Mouse (Mus musculus): Measurements from ENCODE around the gene Tmed6. TPM values are rescaled to one million over a fixed set of nuclear protein-coding genes. Genes with fewer than 3 reads are reported as not detected.
"Not testable (repeated sequence)": the region's sequence is repeated elsewhere in the genome, so short reads cannot be mapped to it uniquely, and the experiment has no call there.

Tmed6 gene
- polyA plus RNA-seq (2016; fragmentation: Nextera tagmentation; extraction: Ambion mirVana), result not detected in 2 replicates

GRCm38 (mm10) chr8:107065511-107066496 lies at the start of gene Tmed6:
Tmed6 (minus strand) TSS chr8:107065644.
- Histone ChIP-seq H3K27ac (replicated peaks) (no peak within 1 kb of the TSS), H3K36me3 (peaks cover 27% of the 10 kb centered on the region), H3K9me3 (replicated peaks) (no peaks in the 10 kb centered on the region), H3K27me3 (ENCODE audit: low read depth, poor library complexity, severe bottlenecking) (no peaks in the 10 kb centered on the region), H3K4me3 (no peak within 1 kb of the TSS), H3K4me1 (no peaks in the 10 kb centered on the region)
- no peak for DNase-seq (ENCODE audit: low spot score)
- 68% methylated on average over 17 of the region's 17 CpGs for WGBS

DNA sequence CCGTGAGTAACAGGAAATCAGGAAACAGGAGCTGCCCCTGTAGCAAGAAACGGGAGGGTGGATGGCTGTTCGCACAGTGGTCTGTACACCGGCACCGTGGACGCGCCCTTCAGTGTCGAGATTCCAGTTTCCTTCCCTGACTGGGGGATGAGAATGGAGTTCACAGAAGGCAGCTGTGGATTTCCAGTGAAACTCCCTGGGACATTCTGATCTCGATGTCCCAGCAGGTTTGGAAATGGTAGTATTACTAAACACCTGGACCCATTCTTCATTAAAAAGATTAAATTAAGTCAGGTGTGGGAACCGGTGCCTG lies 49.5 kb upstream of the Tmed6 start:
- H3K36me3 ChIP-seq, result no peaks in the 10 kb centered on the region
- H3K9me3 ChIP-seq (replicated peaks), result no peaks in the 10 kb centered on the region
- H3K4me1 ChIP-seq, result peaks cover 28% of the 10 kb centered on the region
- WGBS, result 91% methylated on average over 10 of the region's 10 CpGs
- no peak overlapping the region for H3K4me3 ChIP-seq
- DNase-seq (ENCODE audit: low spot score), result no peak
- no peaks in the 10 kb centered on the region for H3K27me3 ChIP-seq (ENCODE audit: low read depth, poor library complexity, severe bottlenecking)
- peak overlapping the region; percentile 39; the same call in 1 of the 2 replicates for H3K27ac ChIP-seq (replicated peaks)

DNA sequence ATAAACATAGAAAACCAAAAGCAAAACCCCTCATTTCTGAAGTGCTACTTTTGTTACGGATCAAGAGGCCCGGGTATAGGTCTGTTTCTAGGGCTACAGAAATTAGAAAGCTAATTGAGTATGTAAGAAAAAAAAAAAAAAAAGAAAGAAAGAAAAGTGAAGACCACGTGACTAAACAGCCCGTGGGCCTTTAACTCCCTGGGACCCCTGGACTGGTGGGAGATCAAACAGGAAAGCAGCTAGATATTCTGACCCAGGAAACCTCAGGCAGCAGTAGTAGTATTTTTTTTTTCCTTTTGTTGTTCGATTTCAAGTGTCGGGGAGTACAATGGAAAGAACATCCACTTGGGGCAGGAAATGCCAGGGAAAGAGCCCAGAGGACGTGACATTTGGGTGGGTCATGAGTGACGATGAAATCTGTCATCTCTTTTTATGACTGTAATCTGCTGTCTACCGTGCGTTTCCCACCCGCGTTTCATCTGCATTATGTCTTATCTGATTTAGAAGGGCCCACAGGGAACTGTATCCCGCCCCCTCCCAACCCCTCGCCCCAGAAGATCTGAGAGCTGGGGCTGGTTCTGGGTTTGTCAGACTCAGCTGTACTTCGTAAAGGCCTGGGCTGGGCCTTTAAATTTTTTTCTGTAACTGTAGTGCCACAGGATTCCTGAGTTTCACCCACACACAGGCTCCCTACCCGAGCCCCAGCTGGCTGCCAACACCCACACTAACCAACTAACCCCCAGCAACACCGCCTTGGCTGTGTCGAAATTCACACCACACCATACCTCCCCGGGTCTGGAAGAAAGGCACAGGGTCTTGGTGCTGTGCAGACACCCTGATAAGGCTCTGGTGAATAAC lies 48.9 kb upstream of the Tmed6 start:
- H3K4me3 ChIP-seq, result no peak overlapping the region
- no peak for DNase-seq (ENCODE audit: low spot score)

GRCm38 (mm10) chr8:107113209-107113608 lies 47.8 kb upstream of the Tmed6 start:
- 50% methylated on average over 4 of the region's 4 CpGs for WGBS
- 0 out of 2 replicates have a peak overlapping the region, but pooled peaks have one; percentile 23 for H3K27ac ChIP-seq (replicated peaks)

More for the DNA sequence above, 48.9 kb upstream of the Tmed6 start:
- H3K36me3 ChIP-seq, result no peaks in the 10 kb centered on the region
- WGBS, result 82% methylated on average over 19 of the region's 19 CpGs
- peaks cover 28% of the 10 kb centered on the region for H3K4me1 ChIP-seq
- H3K27ac ChIP-seq (replicated peaks), result peak overlapping the region; percentile 39; the same call in 1 of the 2 replicates
- no peaks in the 10 kb centered on the region for H3K27me3 ChIP-seq (ENCODE audit: low read depth, poor library complexity, severe bottlenecking)
- no peaks in the 10 kb centered on the region for H3K9me3 ChIP-seq (replicated peaks)

GRCm38 (mm10) chr8:107111340-107112105 lies 46.1 kb upstream of the Tmed6 start:
- H3K4me1 ChIP-seq, result peaks cover 23% of the 10 kb centered on the region
- 94% methylated on average over 10 of the region's 11 CpGs for WGBS
- H3K36me3 ChIP-seq, result no peaks in the 10 kb centered on the region
- no peak overlapping the region for H3K27ac ChIP-seq (replicated peaks)
- H3K27me3 ChIP-seq (ENCODE audit: low read depth, poor library complexity, severe bottlenecking), result no peaks in the 10 kb centered on the region
- H3K9me3 ChIP-seq (replicated peaks), result no peaks in the 10 kb centered on the region
- DNase-seq (ENCODE audit: low spot score), result no peak
- H3K4me3 ChIP-seq, result no peak overlapping the region

More at GRCm38 (mm10) chr8:107113209-107113608, 47.8 kb upstream of the Tmed6 start:
- no peak for DNase-seq (ENCODE audit: low spot score)
- peaks cover 28% of the 10 kb centered on the region for H3K4me1 ChIP-seq
- no peaks in the 10 kb centered on the region for H3K9me3 ChIP-seq (replicated peaks)
- H3K27me3 ChIP-seq (ENCODE audit: low read depth, poor library complexity, severe bottlenecking), result no peaks in the 10 kb centered on the region
- H3K4me3 ChIP-seq, result no peak overlapping the region
- H3K36me3 ChIP-seq, result no peaks in the 10 kb centered on the region

GRCm38 (mm10) chr8:107110629-107111330 lies 45.3 kb upstream of the Tmed6 start:
- Histone ChIP-seq H3K27ac (replicated peaks) (no peak overlapping the region), H3K9me3 (replicated peaks) (no peaks in the 10 kb centered on the region), H3K36me3 (no peaks in the 10 kb centered on the region), H3K27me3 (ENCODE audit: low read depth, poor library complexity, severe bottlenecking) (no peaks in the 10 kb centered on the region), H3K4me1 (peaks cover 21% of the 10 kb centered on the region), H3K4me3 (no peak overlapping the region)
- DNase-seq (ENCODE audit: low spot score), result no peak
- WGBS, result 84% methylated on average over 9 of the region's 9 CpGs

DNA sequence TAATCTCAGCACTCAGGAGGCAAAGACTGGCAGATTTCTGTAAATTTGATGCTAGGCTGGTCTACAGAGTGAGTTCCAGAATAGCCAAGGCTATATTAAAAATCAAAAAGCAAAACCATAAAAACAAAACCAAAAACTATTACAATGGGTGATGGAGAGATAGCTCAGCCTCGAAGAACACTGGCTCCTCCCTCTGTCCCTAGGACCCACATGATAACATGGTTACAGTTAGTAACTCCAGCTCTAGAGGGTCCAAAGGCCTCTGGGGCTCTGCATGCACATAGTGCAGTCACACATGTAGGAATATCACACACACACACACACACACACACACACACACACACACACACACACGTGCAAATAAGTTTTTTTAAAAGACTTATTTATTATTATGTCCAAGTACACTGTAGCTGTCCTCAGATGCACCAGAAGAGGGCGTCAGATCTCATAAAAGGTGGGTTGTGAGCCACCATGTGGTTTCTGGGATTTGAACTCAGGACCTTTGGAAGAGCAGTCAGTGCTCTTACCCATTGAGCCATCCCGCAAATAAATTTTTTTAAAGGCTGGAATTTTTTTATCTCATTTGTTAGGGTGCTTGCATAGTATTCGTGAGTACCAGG lies 44.5 kb upstream of the Tmed6 start:
- 84% methylated on average over 5 of the region's 5 CpGs for WGBS
- Histone ChIP-seq H3K9me3 (replicated peaks) (no peaks in the 10 kb centered on the region), H3K27ac (replicated peaks) (no peak overlapping the region), H3K4me1 (peaks cover 21% of the 10 kb centered on the region), H3K36me3 (no peaks in the 10 kb centered on the region), H3K27me3 (ENCODE audit: low read depth, poor library complexity, severe bottlenecking) (no peaks in the 10 kb centered on the region), H3K4me3 (no peak overlapping the region)
- no peak for DNase-seq (ENCODE audit: low spot score)

DNA sequence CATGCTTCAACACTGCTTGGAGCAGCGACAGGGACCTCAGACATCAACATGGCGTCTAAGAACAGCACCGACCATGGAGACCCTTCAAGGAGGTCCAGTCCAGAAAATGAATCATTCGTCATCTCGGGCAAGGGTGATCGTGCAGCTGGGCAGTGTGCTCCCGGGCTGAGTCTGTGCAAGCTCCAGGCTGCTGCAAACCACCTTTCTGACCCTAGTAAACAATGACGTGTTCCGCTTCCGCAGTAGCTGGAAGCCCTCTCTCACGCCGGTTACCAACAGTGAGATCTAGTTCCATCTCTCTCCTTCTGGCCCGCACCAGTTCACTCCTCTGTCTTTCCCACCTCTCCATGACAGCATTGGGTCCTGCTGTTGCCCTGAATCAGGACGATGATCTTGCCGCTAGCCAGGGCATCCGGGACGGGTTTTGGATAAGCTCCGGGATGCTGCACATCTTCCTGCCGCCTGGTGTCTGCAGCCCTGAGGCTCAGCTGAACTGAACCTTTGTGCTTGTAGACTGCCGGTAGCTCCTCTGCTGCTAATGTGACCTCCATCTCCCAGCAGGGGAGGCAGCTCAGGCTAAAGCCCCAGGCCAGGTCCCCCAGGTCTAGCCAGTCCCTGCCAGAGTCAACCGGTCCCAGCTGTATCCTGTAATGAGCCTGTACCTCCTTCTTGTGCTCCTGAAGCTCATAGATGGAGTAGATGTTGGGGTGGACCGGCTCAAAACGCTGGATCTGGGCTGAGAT lies 43.7 kb upstream of the Tmed6 start:
- H3K27ac ChIP-seq (replicated peaks), result peak overlapping the region; percentile 0; the same call in 1 of the 2 replicates
- WGBS, result 71% methylated on average over 23 of the region's 23 CpGs
- H3K4me3 ChIP-seq, result no peak overlapping the region

DNA sequence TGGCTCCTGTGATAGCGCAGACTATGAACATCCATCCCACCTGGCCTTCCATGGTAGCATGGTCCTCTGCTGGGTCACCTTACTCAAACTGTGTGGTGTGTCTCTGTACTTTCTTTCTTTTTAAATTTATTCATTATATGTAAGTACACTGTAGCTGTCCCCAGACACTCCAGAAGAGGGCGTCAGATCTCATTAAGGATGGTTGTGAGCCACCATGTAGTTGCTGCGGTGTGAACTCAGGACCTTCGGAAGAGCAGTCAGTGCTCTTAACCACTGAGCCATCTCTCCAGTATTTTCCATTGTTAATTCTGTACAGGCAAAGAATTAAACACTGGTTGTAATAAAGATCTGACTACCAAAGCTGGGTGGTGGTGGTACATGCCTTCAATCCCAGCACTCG lies 42.6 kb upstream of the Tmed6 start:
- H3K4me1 ChIP-seq; H3K4me3 ChIP-seq; H3K27ac ChIP-seq (replicated peaks); H3K36me3 ChIP-seq; H3K9me3 ChIP-seq (replicated peaks); DNase-seq (ENCODE audit: low spot score); H3K27me3 ChIP-seq (ENCODE audit: low read depth, poor library complexity, severe bottlenecking): not testable (repeated sequence)
- 93% methylated on average over 5 of the region's 5 CpGs for WGBS

More for the DNA sequence above, 43.7 kb upstream of the Tmed6 start:
- no peak for DNase-seq (ENCODE audit: low spot score)
- Histone ChIP-seq H3K27me3 (ENCODE audit: low read depth, poor library complexity, severe bottlenecking) (no peaks in the 10 kb centered on the region), H3K9me3 (replicated peaks) (no peaks in the 10 kb centered on the region), H3K36me3 (no peaks in the 10 kb centered on the region), H3K4me1 (peaks cover 13% of the 10 kb centered on the region)

DNA sequence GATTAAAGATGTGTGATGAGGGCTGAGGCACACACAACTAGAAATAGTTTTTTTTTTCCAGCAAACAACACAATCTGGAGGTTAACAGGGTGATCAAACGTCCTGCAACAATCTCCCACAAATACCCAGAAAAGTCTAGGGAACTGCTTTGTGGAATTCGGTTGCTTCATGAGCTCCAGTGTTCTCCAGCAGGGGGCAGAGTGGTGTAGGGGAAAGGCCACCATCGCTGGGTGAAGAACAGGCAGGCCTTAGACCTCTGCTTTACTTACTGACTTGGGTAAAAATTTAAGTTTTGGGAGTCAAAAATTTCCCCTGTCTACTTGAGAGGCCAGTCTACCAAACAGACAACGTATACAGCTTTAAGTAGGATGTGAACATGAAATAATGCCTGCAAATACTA lies 39.1 kb upstream of the Tmed6 start:
- H3K27ac ChIP-seq (replicated peaks), result no peak overlapping the region
- peak; percentile 72 for DNase-seq (ENCODE audit: low spot score)
- no peaks in the 10 kb centered on the region for H3K4me1 ChIP-seq
- H3K27me3 ChIP-seq (ENCODE audit: low read depth, poor library complexity, severe bottlenecking), result no peaks in the 10 kb centered on the region
- no peaks in the 10 kb centered on the region for H3K9me3 ChIP-seq (replicated peaks)
- 12% methylated on average over 4 of the region's 4 CpGs for WGBS
- no peaks in the 10 kb centered on the region for H3K36me3 ChIP-seq
- H3K4me3 ChIP-seq, result no peak overlapping the region

GRCm38 (mm10) chr8:107100635-107101034 lies 35.2 kb upstream of the Tmed6 start:
- H3K27me3 ChIP-seq (ENCODE audit: low read depth, poor library complexity, severe bottlenecking), result no peaks in the 10 kb centered on the region
- no peak overlapping the region for H3K27ac ChIP-seq (replicated peaks)
- no peaks in the 10 kb centered on the region for H3K36me3 ChIP-seq
- H3K4me1 ChIP-seq, result no peaks in the 10 kb centered on the region
- no peak for DNase-seq (ENCODE audit: low spot score)
- no peaks in the 10 kb centered on the region for H3K9me3 ChIP-seq (replicated peaks)
- no peak overlapping the region for H3K4me3 ChIP-seq
- WGBS, result 89% methylated on average over 2 of the region's 2 CpGs
